In the genomic region with DNA sequence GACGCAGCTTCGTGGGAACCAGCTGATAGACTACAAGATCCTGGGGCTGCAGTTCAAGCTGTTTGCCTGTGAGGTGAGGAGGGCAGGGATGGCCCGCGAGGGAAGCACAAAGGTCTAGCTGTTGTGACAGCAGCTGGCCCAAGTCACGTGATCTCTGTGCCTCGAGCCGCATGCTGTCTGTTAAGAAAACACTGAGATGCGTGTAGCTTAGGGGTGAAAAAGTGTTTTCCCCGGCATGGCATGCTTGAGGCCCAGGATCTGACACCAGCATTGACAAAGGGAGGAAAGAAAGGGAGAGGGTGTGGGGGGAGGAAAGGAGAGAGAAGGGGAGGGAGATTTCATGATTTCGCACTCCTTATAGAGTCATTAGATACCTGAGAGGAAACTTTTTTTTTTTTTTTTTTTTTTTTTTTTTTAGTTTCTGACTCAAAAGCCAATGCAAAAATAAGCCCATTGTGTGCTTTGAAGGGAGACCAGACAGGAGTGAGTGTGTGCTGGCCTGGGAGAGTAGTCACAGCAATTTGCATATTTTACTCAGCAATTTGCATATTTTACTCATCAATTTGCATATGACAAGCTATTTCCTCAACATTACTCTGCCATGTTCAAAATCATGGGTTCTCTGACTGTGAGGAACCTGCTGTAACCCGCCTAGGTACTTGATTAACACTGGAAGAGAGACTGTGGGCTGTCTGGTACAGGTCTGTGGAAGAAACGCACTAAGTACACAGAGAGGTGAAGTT, we compare ENCODE assay signal across 1 mouse cellular context.
TF ChIP-seq lines count a peak whose summit lies in the region.

No protein-coding gene starts in this region.

TF ChIP-seq in CH12.LX, 34 proteins besides CTCF, POLR2A, EP300 and RAD21 (continued from another document):
- TF ChIP-seq SMC3 (IDR thresholded peaks at IDR 0.05; ENCODE audit: low read depth, low read length) (no peak), GABPA (IDR thresholded peaks at IDR 0.05; ENCODE audit: insufficient replicate concordance, low read depth, low read length) (no peak), PAX5 (IDR thresholded peaks at IDR 0.05; ENCODE audit: low read length) (no peak), TBP (conservative IDR thresholded peaks at IDR 0.05; ENCODE audit: low read depth, low read length) (no peak; the same call in 1 of the 2 replicates), NELFE (IDR thresholded peaks at IDR 0.05; ENCODE audit: low read depth, low read length) (no peak), USF2 (conservative IDR thresholded peaks at IDR 0.05; ENCODE audit: low read depth, low read length) (peak; percentile 52; the same call in 1 of the 2 replicates), UBTF (IDR thresholded peaks at IDR 0.05; ENCODE audit: low read depth, low read length) (no peak), USF1 (IDR thresholded peaks at IDR 0.05; ENCODE audit: low read depth, low read length) (peak; percentile 76), BHLHE40 (IDR thresholded peaks at IDR 0.05; ENCODE audit: low read depth, low read length) (peak; percentile 40), ELF1 (IDR thresholded peaks at IDR 0.05; ENCODE audit: low read depth, low read length) (peak; percentile 47; the same call in 1 of the 2 replicates), CHD2 (IDR thresholded peaks at IDR 0.05; ENCODE audit: low read length) (no peak), HCFC1 (IDR thresholded peaks at IDR 0.05; ENCODE audit: low read depth, low read length) (no peak; the same call in 1 of the 2 replicates), ZNF384 (IDR thresholded peaks at IDR 0.05; ENCODE audit: low read depth, low read length) (peak; percentile 96), JUND (conservative IDR thresholded peaks at IDR 0.05; ENCODE audit: low read depth, low read length) (peak; percentile 74), RCOR1 (conservative IDR thresholded peaks at IDR 0.05; ENCODE audit: low read depth, low read length) (no peak), TCF12 (IDR thresholded peaks at IDR 0.05; ENCODE audit: low read depth, low read length) (peak; percentile 13; the same call in 1 of the 2 replicates), KAT2A (IDR thresholded peaks at IDR 0.05; ENCODE audit: insufficient replicate concordance, low read length) (no peak), MYC (IDR thresholded peaks at IDR 0.05; ENCODE audit: low read depth, low read length) (no peak; the same call in 1 of the 2 replicates), JUN (IDR thresholded peaks at IDR 0.05; ENCODE audit: insufficient read depth, low read depth, low read length) (peak; percentile 42; the same call in 1 of the 2 replicates), MEF2A (IDR thresholded peaks at IDR 0.05; ENCODE audit: borderline replicate concordance, low read depth, low read length) (no peak; the same call in 1 of the 2 replicates), ZC3H11A (IDR thresholded peaks at IDR 0.05; ENCODE audit: low read depth, low read length) (no peak)
